9 mouse cellular contexts compared by ENCODE assay signal in genomic region chr2:92016981-92017380, GRCm38 (mm10). TPM values are rescaled to one million over a fixed set of nuclear protein-coding genes. Genes with fewer than 3 reads are reported as not detected.
DNase-seq lines count a peak whose midpoint lies in the region; ATAC-seq and TF ChIP-seq lines count a peak whose summit lies in the region.
"Had no signal": no experiment of that assay in that cellular context is flagged by ENCODE, and none has a peak within 500 bp of the region (broad histone marks: within the 10 kb centered on the region; RNA-seq: fewer than 3 reads in every experiment).

No protein-coding gene starts in this region.

- no peaks in the 10 kb centered on the region for H3K27me3 ChIP-seq in kidney, embryonic 14.5 days (ENCODE audit: control insufficient read depth, insufficient read depth, low read length)
- H3K27me3 ChIP-seq in stomach, embryonic 15.5 days (replicated peaks) = no peaks in the 10 kb centered on the region

- no peak overlapping the region for H3K4me2 ChIP-seq in kidney, embryonic 14.5 days (replicated peaks; ENCODE audit: low read depth, low read length)
- H3K4me2 ChIP-seq in stomach, embryonic 15.5 days = peak overlapping the region; percentile 8; the same call in 1 of the 2 replicates
- H3K4me2 ChIP-seq: limb, embryonic 13.5 days had no signal

- no peaks in the 10 kb centered on the region for H3K36me3 ChIP-seq in kidney, embryonic 14.5 days (ENCODE audit: control insufficient read depth, insufficient read depth, low read length)
- H3K36me3 ChIP-seq in stomach, embryonic 15.5 days = no peaks in the 10 kb centered on the region
- H3K36me3 ChIP-seq: limb, embryonic 13.5 days had no signal

- TF ChIP-seq CTCF in lung, adult 2 months (IDR thresholded peaks at IDR 0.05; ENCODE audit: insufficient read depth, low read length) = no peak

- WGBS in lung, adult 2 months = 13% methylated on average over 3 of the region's 3 CpGs
- WGBS in kidney, embryonic 14.5 days = 18% methylated on average over 3 of the region's 3 CpGs
- 24% methylated on average over 3 of the region's 3 CpGs for WGBS in stomach, embryonic 15.5 days

- H3K4me3 ChIP-seq in lung, adult 2 months (replicated peaks; ENCODE audit: extremely low read depth, low read depth, low read length) = no peak overlapping the region
- H3K4me3 ChIP-seq in kidney, embryonic 14.5 days (ENCODE audit: low read length) = no peak overlapping the region
- H3K4me3 ChIP-seq in stomach, embryonic 15.5 days (replicated peaks) = no peak overlapping the region
- H3K4me3 ChIP-seq: limb, embryonic 13.5 days had no signal

- intact Hi-C loops in gastrocnemius, postnatal 36 days (cut with DNase I) = no loop called here

- H3K9ac ChIP-seq in kidney, embryonic 14.5 days (ENCODE audit: low read depth, low read length) = no peak overlapping the region
- H3K9ac ChIP-seq in stomach, embryonic 15.5 days = no peak overlapping the region
- H3K9ac ChIP-seq: limb, embryonic 13.5 days had no signal

- no peak for TF ChIP-seq POLR2A in lung, adult 2 months (IDR thresholded peaks at IDR 0.05; ENCODE audit: borderline replicate concordance, extremely low read depth, low read depth, low read length)

- H3K4me1 ChIP-seq in lung, adult 2 months (ENCODE audit: control insufficient read depth, insufficient read depth, low read length) = peaks cover 5% of the 10 kb centered on the region
- peaks cover 45% of the 10 kb centered on the region; the same call in 1 of the 2 replicates for H3K4me1 ChIP-seq in kidney, embryonic 14.5 days (ENCODE audit: control insufficient read depth, insufficient read depth, low read length)
- H3K4me1 ChIP-seq in stomach, embryonic 15.5 days = peaks cover 69% of the 10 kb centered on the region

- peak overlapping the region; percentile 80; the same call in 1 of the 2 replicates for H3K27ac ChIP-seq in kidney, embryonic 14.5 days (ENCODE audit: low read depth, low read length)
- H3K27ac ChIP-seq in stomach, embryonic 15.5 days = peak overlapping the region; percentile 57; the same call in 1 of the 2 replicates
- H3K27ac ChIP-seq: limb, embryonic 13.5 days had no signal

- DNase-seq in adrenal gland, adult (ENCODE audit: inconsistent age in 2 of 2, low spot score in 1 of 2) = peak; percentile 86 to 90
- DNase-seq in adrenal gland, postnatal 4 days (ENCODE audit: low spot score in 2 of 2) = no peak
- peak; percentile 68 to 73 for DNase-seq in lung, adult 18-20 months
- DNase-seq in lung, adult 2 months = no peak
- DNase-seq in gastrocnemius, postnatal 36 days = peak; percentile 43 to 69
- DNase-seq in spleen, postnatal 4 days (ENCODE audit: low spot score in 2 of 2) = no peak

- peak; percentile 41; the same call in 1 of the 2 replicates for ATAC-seq in kidney, embryonic 14.5 days (ENCODE audit: low FRiP score, low TSS enrichment)
- ATAC-seq in stomach, embryonic 15.5 days (ENCODE audit: insufficient read depth, low FRiP score, low read depth) = peak; percentile 56; the same call in 1 of the 2 replicates

- H3K9me3 ChIP-seq in kidney, embryonic 14.5 days (ENCODE audit: control insufficient read depth, low read length) = no peaks in the 10 kb centered on the region
- no peaks in the 10 kb centered on the region for H3K9me3 ChIP-seq in stomach, embryonic 15.5 days
- H3K9me3 ChIP-seq: limb, embryonic 13.5 days had no signal

RNA-seq across cellular contexts. Expression of gene Creb3l1, which starts 7.3 kb away (rescaled TPM):
- 10 to 100 TPM; 20.0 to 22.7 TPM for total RNA-seq in adrenal gland, postnatal 4 days (2021)
- polyA plus RNA-seq in lung, adult 2 months (2012; rRNA removed) = 11.6 and 15.0 TPM in 2 replicates
- total RNA-seq in gastrocnemius, postnatal 36 days (2021) = 1 to 10 TPM; 3.9 to 5.7 TPM
- polyA plus RNA-seq in kidney, embryonic 14.5 days (2014; fragmentation: Nextera tagmentation; extraction: Ambion mirVana) = 11.1 and 15.0 TPM in 2 replicates
- polyA plus RNA-seq in stomach, embryonic 15.5 days (2015; fragmentation: Nextera tagmentation; extraction: Ambion mirVana) = 20.4 and 20.6 TPM in 2 replicates

RNA-seq across cellular contexts. Expression of gene Dgkz, which starts 41.3 kb away (rescaled TPM):
- total RNA-seq in adrenal gland, postnatal 4 days (2021) = 10 to 100 TPM; 91.3 to 98.4 TPM
- 252 and 308 TPM in 2 replicates for polyA plus RNA-seq in lung, adult 2 months (2012; rRNA removed)
- 10 to 100 TPM; 28.1 to 35.5 TPM for total RNA-seq in gastrocnemius, postnatal 36 days (2021)
- polyA plus RNA-seq in kidney, embryonic 14.5 days (2014; fragmentation: Nextera tagmentation; extraction: Ambion mirVana) = 35.6 and 57.5 TPM in 2 replicates
- polyA plus RNA-seq in stomach, embryonic 15.5 days (2015; fragmentation: Nextera tagmentation; extraction: Ambion mirVana) = 50.9 and 51.1 TPM in 2 replicates

Comparison
In these comparisons a context has a peak if more than half of its experiments do, and no peak if none do; other contexts are left out.
1. DNase-seq: peak in adrenal gland, adult (2 of 2), lung, adult 18-20 months (2 of 2) and gastrocnemius, postnatal 36 days (2 of 2); none in adrenal gland, postnatal 4 days (0 of 2), lung, adult 2 months (single experiment) and spleen, postnatal 4 days (0 of 2).